Mouse (Mus musculus) midbrain, embryonic 11.5 days (tissue): ENCODE measurements around the gene Insrr. TPM values are rescaled to one million over a fixed set of nuclear protein-coding genes. Genes with fewer than 3 reads are reported as not detected.
"Not testable (repeated sequence)": the region's sequence is repeated elsewhere in the genome, so short reads cannot be mapped to it uniquely, and the experiment has no call there.

Experiments used
- ATAC-seq: fragments of 200-750 bp; cut with Nextera tagmentation; 2 replicates; pipeline ENCODE4 v1.8.0; 2017; ENCODE audit warnings: moderate TSS enrichment, moderate library complexity; ENCODE audit not compliant: low FRiP score
- DNase-seq: peaks from one replicate; pipeline ENCODE4 v3.0.0; 2015; ENCODE audit warnings: low spot score; ENCODE audit errors: missing footprints
- H3K27ac ChIP-seq: fragments of 300-500 bp; sonication (generic); 2 replicates; pipeline ENCODE4 v1.5.1; 2014; ENCODE audit warnings: low read depth, low read length
- H3K27me3 ChIP-seq: fragments of 300-500 bp; sonication (generic); 2 replicates; pipeline ENCODE4 v1.6.1; 2014; ENCODE audit warnings: mild to moderate bottlenecking, low read length, moderate library complexity, mixed read lengths; ENCODE audit not compliant: control insufficient read depth, insufficient read depth
- H3K36me3 ChIP-seq: fragments of 300-500 bp; sonication (generic); 2 replicates; pipeline ENCODE4 v1.6.1; 2014; ENCODE audit warnings: mild to moderate bottlenecking, low read length, moderate library complexity, mixed read lengths; ENCODE audit not compliant: control insufficient read depth, insufficient read depth
- H3K4me1 ChIP-seq: fragments of 300-500 bp; sonication (generic); 2 replicates; pipeline ENCODE4 v1.6.1; 2014; ENCODE audit warnings: low read length; ENCODE audit not compliant: control insufficient read depth, insufficient read depth
- H3K4me2 ChIP-seq: fragments of 300-500 bp; sonication (generic); 2 replicates; pipeline ENCODE4 v1.6.1; 2014; ENCODE audit warnings: mild to moderate bottlenecking, moderate library complexity
- H3K4me3 ChIP-seq: fragments of 300-500 bp; sonication (generic); 2 replicates; pipeline ENCODE4 v1.5.1; 2014; ENCODE audit warnings: low read depth, low read length
- H3K9ac ChIP-seq: fragments of 300-500 bp; sonication (generic); 2 replicates; pipeline ENCODE4 v1.6.1; 2014; ENCODE audit warnings: low read length
- H3K9me3 ChIP-seq: fragments of 300-500 bp; sonication (generic); 2 replicates; pipeline ENCODE4 v1.6.1; 2016; ENCODE audit warnings: low read length; ENCODE audit not compliant: control insufficient read depth
- WGBS: fragments of 180-500 bp; shearing (Covaris S2); extraction: QIAGEN DNeasy Blood & Tissue Kit; methylation state at CpG from one replicate; pipeline ENCODE4 v1.1.7; 2014; 5-methylcytosine and 5-hydroxymethylcytosine counted together
- polyA plus RNA-seq: library from polyadenylated mRNA; unstranded; fragments of >200 nt; fragmentation: Nextera tagmentation; extraction: Ambion mirVana; gene quantifications from 2 replicates; pipeline ENCODE4 v1.2.1, GENCODE M21; 2014

Insrr gene
- polyA plus RNA-seq, 1 experiment from 2014 or later = 0.71 TPM

DNA sequence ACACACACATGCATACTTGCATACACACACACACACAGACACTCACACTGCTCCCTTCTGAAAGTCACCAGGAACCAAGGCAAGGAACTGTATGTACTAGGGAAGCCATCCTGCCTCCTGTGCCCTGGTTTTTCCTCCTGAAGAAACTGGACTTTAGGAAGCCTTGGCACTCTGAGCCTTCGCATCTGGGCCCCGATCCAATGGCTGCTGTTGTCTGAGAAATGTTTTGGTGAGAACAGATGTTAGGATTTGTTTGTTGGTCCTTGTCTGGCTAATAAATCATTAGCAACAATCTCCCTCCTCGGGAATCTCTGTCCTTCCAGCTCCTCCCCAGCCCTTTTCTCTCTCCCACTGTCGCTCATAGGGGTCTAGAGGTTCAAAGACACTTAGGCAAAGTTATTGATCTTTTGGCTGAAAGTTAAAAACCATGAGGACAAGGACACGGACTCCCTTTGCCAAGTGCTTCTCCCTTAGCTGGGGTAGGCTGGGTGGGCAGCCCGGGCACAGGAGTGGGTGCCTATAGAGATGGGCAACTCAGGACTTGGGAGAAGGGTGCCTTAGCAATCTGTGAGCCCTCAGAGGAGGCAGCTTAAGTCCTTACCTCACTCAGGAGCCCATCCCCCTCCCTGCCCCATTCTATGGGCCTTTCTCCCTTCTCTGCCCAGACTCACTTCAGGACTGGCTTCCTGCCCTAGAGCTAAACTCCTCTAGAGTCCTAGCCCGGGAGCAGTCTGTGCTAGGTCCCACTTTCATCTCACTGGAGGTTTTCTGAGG lies 58.2 kb downstream of the Insrr start:
- no peaks in the 10 kb centered on the region for H3K27me3 ChIP-seq
- no peak overlapping the region for H3K9ac ChIP-seq
- H3K27ac ChIP-seq = no peak overlapping the region
- H3K9me3 ChIP-seq = no peaks in the 10 kb centered on the region
- no peak overlapping the region for H3K4me3 ChIP-seq
- peaks cover 15% of the 10 kb centered on the region; the same call in 1 of the 2 replicates for H3K36me3 ChIP-seq
- no peak overlapping the region for H3K4me2 ChIP-seq
- H3K4me1 ChIP-seq = no peaks in the 10 kb centered on the region
- DNase-seq (peak; percentile 82), ATAC-seq (no peak)
- WGBS = 77% methylated on average over 7 of the region's 7 CpGs

DNA sequence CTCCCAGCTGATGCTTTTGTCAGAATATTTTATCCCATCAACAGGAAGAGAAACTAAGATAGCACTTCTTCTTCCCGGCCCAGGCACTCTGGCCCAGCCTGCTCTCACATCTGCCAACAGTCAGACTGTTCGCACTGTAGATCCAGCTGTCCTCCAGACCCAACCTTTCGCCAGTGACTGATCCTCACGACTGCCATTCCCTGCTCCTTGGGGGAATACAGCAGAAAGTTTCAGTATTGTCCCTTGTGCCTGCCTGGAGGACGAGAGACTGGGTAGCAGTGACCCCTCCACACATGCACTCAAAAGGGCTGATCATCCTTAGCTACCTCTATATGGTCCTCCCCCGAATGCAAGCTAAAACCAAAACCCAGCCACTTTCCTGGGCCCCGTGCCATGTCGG lies 59.2 kb downstream of the Insrr start:
- Histone ChIP-seq H3K9me3 (no peaks in the 10 kb centered on the region), H3K4me2 (no peak overlapping the region), H3K4me3 (no peak overlapping the region), H3K27ac (no peak overlapping the region), H3K27me3 (no peaks in the 10 kb centered on the region), H3K4me1 (no peaks in the 10 kb centered on the region), H3K9ac (no peak overlapping the region), H3K36me3 (peaks cover 15% of the 10 kb centered on the region; the same call in 1 of the 2 replicates)
- ATAC-seq (no peak), DNase-seq (peak; percentile 69)
- WGBS = 89% methylated on average over 8 of the region's 8 CpGs

DNA sequence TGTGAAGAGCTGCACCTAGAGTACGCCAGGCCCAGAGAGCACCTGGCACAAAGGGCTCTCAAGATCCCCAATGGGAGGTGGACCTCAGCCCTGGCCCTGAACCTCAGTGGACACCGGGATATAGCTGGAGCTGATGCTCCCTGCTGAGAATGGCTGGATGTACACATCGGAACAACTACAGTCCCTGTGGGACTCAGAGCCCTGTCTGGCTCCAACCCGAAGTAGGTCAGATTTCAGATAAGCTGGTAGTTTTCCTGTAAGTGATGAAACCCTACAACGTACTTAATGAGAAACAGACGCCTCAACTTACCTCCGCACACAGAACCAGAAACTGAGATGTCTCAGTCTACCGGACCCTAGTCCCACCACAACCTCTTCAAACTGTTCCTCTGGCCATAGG lies 60.9 kb downstream of the Insrr start:
- Histone ChIP-seq H3K4me1 (no peaks in the 10 kb centered on the region), H3K4me3 (no peak overlapping the region), H3K27me3 (no peaks in the 10 kb centered on the region), H3K27ac (no peak overlapping the region), H3K9me3 (no peaks in the 10 kb centered on the region), H3K36me3 (peaks cover 28% of the 10 kb centered on the region), H3K4me2 (no peak overlapping the region), H3K9ac (no peak overlapping the region)
- ATAC-seq (no peak), DNase-seq (peak; percentile 67)
- 91% methylated on average over 8 of the region's 8 CpGs for whole genome bisulfite sequencing

GRCm38 (mm10) chr3:87859813-87860212 lies 63.1 kb downstream of the Insrr start:
- DNase-seq = peak; percentile 92
- ATAC-seq = no peak
- Histone ChIP-seq H3K36me3 (peaks cover 31% of the 10 kb centered on the region), H3K4me2 (no peak overlapping the region), H3K9me3 (no peaks in the 10 kb centered on the region), H3K27me3 (no peaks in the 10 kb centered on the region), H3K9ac (no peak overlapping the region), H3K4me1 (no peaks in the 10 kb centered on the region), H3K4me3 (no peak overlapping the region), H3K27ac (no peak overlapping the region)
- 44% methylated on average over 3 of the region's 3 CpGs for WGBS

GRCm38 (mm10) chr3:87864111-87864510 lies 67.4 kb downstream of the Insrr start:
- not testable (repeated sequence) for H3K4me2 ChIP-seq, H3K4me3 ChIP-seq, H3K9ac ChIP-seq, H3K27ac ChIP-seq, H3K27me3 ChIP-seq, DNase-seq, ATAC-seq, H3K4me1 ChIP-seq, H3K9me3 ChIP-seq
- 89% methylated on average over 4 of the region's 4 CpGs for WGBS
- H3K36me3 ChIP-seq = peaks cover 28% of the 10 kb centered on the region

Other genes with a start within 250 kb of the Insrr start
- gene Arhgef11, start 179.4 kb upstream of the Insrr start, polyA plus RNA-seq = 13.4 and 13.5 TPM in 2 replicates
- gene Lrrc71, start 48.3 kb upstream of the Insrr start, polyA plus RNA-seq = 0.08 and 0.21 TPM in 2 replicates
- 2.4 and 3.2 TPM in 2 replicates for gene Ntrk1, start 1.8 kb upstream of the Insrr start, polyA plus RNA-seq
- 5.4 and 6.9 TPM in 2 replicates for gene Pear1, start 27.4 kb downstream of the Insrr start, polyA plus RNA-seq
- not detected in 2 replicates for gene Sh2d2a, start 49.8 kb downstream of the Insrr start, polyA plus RNA-seq
- gene Prcc, start 88.7 kb downstream of the Insrr start, polyA plus RNA-seq = 18.4 and 20.4 TPM in 2 replicates
- gene Hdgf, start 109.4 kb downstream of the Insrr start, polyA plus RNA-seq = 245 and 268 TPM in 2 replicates
- gene Mrpl24, start 122.6 kb downstream of the Insrr start, polyA plus RNA-seq = 73.9 and 84.5 TPM in 2 replicates
- 53.9 and 54.8 TPM in 2 replicates for gene Isg20l2, start 133.4 kb downstream of the Insrr start, polyA plus RNA-seq
- 14.6 and 17.0 TPM in 2 replicates for gene Rrnad1, start 133.8 kb downstream of the Insrr start, polyA plus RNA-seq
- 539 and 540 TPM in 2 replicates for gene Crabp2, start 151.7 kb downstream of the Insrr start, polyA plus RNA-seq
- 70.3 and 85.4 TPM in 2 replicates for gene Nes, start 174.1 kb downstream of the Insrr start, polyA plus RNA-seq
- 0.37 and 0.44 TPM in 2 replicates for gene Bcan, start 203.3 kb downstream of the Insrr start, polyA plus RNA-seq
- 0.11 TPM in 1 of 2 replicates, not detected in the other for gene Hapln2, start 230.6 kb downstream of the Insrr start, polyA plus RNA-seq
- gene Gpatch4, start 246.2 kb downstream of the Insrr start, polyA plus RNA-seq = 31.8 and 32.9 TPM in 2 replicates